Mouse (Mus musculus) hindbrain, embryonic 11.5 days (tissue): ENCODE measurements around the gene Wiz. TPM values are rescaled to one million over a fixed set of nuclear protein-coding genes. Genes with fewer than 3 reads are reported as not detected.

ENCODE experiments used
- ATAC-seq: fragments of 200-750 bp; cut with Nextera tagmentation; 2 replicates; pipeline ENCODE4 v1.8.0; 2017; ENCODE audit warnings: mild to moderate bottlenecking, moderate TSS enrichment, moderate library complexity; ENCODE audit not compliant: low FRiP score
- DNase-seq: peaks from one replicate; pipeline ENCODE4 v3.0.0-alpha.2; 2015; ENCODE audit warnings: low spot score
- H3K27ac ChIP-seq: fragments of 300-500 bp; sonication (generic); 2 replicates; pipeline ENCODE4 v1.5.1; 2014; ENCODE audit warnings: mild to moderate bottlenecking, low read depth, low read length
- H3K27me3 ChIP-seq: fragments of 300-500 bp; sonication (generic); 2 replicates; pipeline ENCODE4 v1.6.1; 2014; ENCODE audit warnings: mild to moderate bottlenecking, low read length, moderate library complexity, mixed read lengths; ENCODE audit not compliant: control insufficient read depth, insufficient read depth
- H3K36me3 ChIP-seq: fragments of 300-500 bp; sonication (generic); 2 replicates; pipeline ENCODE4 v1.6.1; 2014; ENCODE audit warnings: mild to moderate bottlenecking, low read length, moderate library complexity, mixed read lengths; ENCODE audit not compliant: control insufficient read depth, insufficient read depth
- H3K4me1 ChIP-seq: fragments of 300-500 bp; sonication (generic); replicated peaks from 2 replicates; pipeline ENCODE4 v1.6.1; 2014; ENCODE audit warnings: low read length, mixed read lengths; ENCODE audit not compliant: control insufficient read depth, insufficient read depth
- H3K4me2 ChIP-seq: fragments of 300-500 bp; sonication (generic); replicated peaks from 2 replicates; pipeline ENCODE4 v1.6.1; 2014; ENCODE audit warnings: mild to moderate bottlenecking, low read depth, low read length
- H3K4me3 ChIP-seq: fragments of 300-500 bp; sonication (generic); 2 replicates; pipeline ENCODE4 v1.5.1; 2014; ENCODE audit warnings: low read depth, low read length
- H3K9ac ChIP-seq: fragments of 300-500 bp; sonication (generic); 2 replicates; pipeline ENCODE4 v1.6.1; 2014; ENCODE audit warnings: low read depth, low read length
- H3K9me3 ChIP-seq: fragments of 300-500 bp; sonication (generic); 2 replicates; pipeline ENCODE4 v1.6.1; 2016; ENCODE audit warnings: low read length; ENCODE audit not compliant: control insufficient read depth
- WGBS: fragments of 180-500 bp; shearing (Covaris S2); extraction: QIAGEN DNeasy Blood & Tissue Kit; methylation state at CpG from one replicate; pipeline ENCODE4 v1.1.7; 2014; 5-methylcytosine and 5-hydroxymethylcytosine counted together
- polyA plus RNA-seq: library from polyadenylated mRNA; unstranded; fragments of >200 nt; fragmentation: Nextera tagmentation; extraction: Ambion mirVana; gene quantifications from 2 replicates; pipeline ENCODE4 v1.2.1, GENCODE M21; 2014

The Wiz gene
- polyA plus RNA-seq, 1 experiment from 2014 or later: 27.8 TPM

GRCm38 (mm10) chr17:32358192-32358942 lies 30.9 kb downstream of the Wiz start:
- H3K36me3 ChIP-seq: peaks cover 29% of the 10 kb centered on the region
- 96% methylated on average over 7 of the region's 7 CpGs for WGBS

GRCm38 (mm10) chr17:32356766-32357760 lies 32.2 kb downstream of the Wiz start:
- 79% methylated on average over 24 of the region's 24 CpGs for WGBS
- no peak for DNase-seq

More at GRCm38 (mm10) chr17:32358192-32358942, 30.9 kb downstream of the Wiz start:
- Histone ChIP-seq H3K9ac (no peak overlapping the region), H3K4me3 (no peak overlapping the region), H3K4me1 (peaks cover 6% of the 10 kb centered on the region), H3K27ac (no peak overlapping the region), H3K27me3 (no peaks in the 10 kb centered on the region), H3K9me3 (no peaks in the 10 kb centered on the region), H3K4me2 (no peak overlapping the region)
- no peak for ATAC-seq
- no peak for DNase-seq

GRCm38 (mm10) chr17:32356281-32356680 lies 33.0 kb downstream of the Wiz start:
- H3K4me2 ChIP-seq: no peak overlapping the region
- H3K27me3 ChIP-seq: no peaks in the 10 kb centered on the region
- no peak overlapping the region for H3K9ac ChIP-seq
- H3K4me3 ChIP-seq: no peak overlapping the region
- no peak overlapping the region for H3K27ac ChIP-seq
- ATAC-seq: no peak
- H3K4me1 ChIP-seq: no peaks in the 10 kb centered on the region
- DNase-seq: no peak
- H3K36me3 ChIP-seq: peaks cover 21% of the 10 kb centered on the region
- no peaks in the 10 kb centered on the region for H3K9me3 ChIP-seq
- 88% methylated on average over 9 of the region's 9 CpGs for WGBS

More at GRCm38 (mm10) chr17:32356766-32357760, 32.2 kb downstream of the Wiz start:
- Histone ChIP-seq H3K27me3 (no peaks in the 10 kb centered on the region), H3K36me3 (peaks cover 29% of the 10 kb centered on the region), H3K4me1 (no peaks in the 10 kb centered on the region), H3K4me3 (no peak overlapping the region), H3K27ac (no peak overlapping the region), H3K4me2 (no peak overlapping the region), H3K9ac (no peak overlapping the region), H3K9me3 (no peaks in the 10 kb centered on the region)
- no peak for ATAC-seq

GRCm38 (mm10) chr17:32355031-32355430 lies 34.2 kb downstream of the Wiz start:
- no peak overlapping the region for H3K4me2 ChIP-seq
- no peaks in the 10 kb centered on the region for H3K4me1 ChIP-seq
- ATAC-seq: no peak
- no peak overlapping the region for H3K4me3 ChIP-seq
- H3K9ac ChIP-seq: no peak overlapping the region
- no peak overlapping the region for H3K27ac ChIP-seq
- no peak for DNase-seq
- H3K36me3 ChIP-seq: peaks cover 20% of the 10 kb centered on the region
- no peaks in the 10 kb centered on the region for H3K27me3 ChIP-seq
- no peaks in the 10 kb centered on the region for H3K9me3 ChIP-seq
- 92% methylated on average over 6 of the region's 6 CpGs for WGBS

- H3K36me3 ChIP-seq: peaks cover 17% of the 10 kb centered on the region
- H3K27ac ChIP-seq: no peak overlapping the region
Observed at GRCm38 (mm10) chr17:32354211-32354610, 35.0 kb downstream of the Wiz start.

GRCm38 (mm10) chr17:32353696-32354095 lies 35.5 kb downstream of the Wiz start:
- no peak for DNase-seq
- Histone ChIP-seq H3K36me3 (peaks cover 15% of the 10 kb centered on the region), H3K9ac (no peak overlapping the region), H3K9me3 (no peaks in the 10 kb centered on the region), H3K4me1 (no peaks in the 10 kb centered on the region; the same call in 1 of the 2 replicates), H3K4me3 (no peak overlapping the region), H3K4me2 (no peak overlapping the region), H3K27me3 (no peaks in the 10 kb centered on the region), H3K27ac (no peak overlapping the region)
- WGBS: 79% methylated on average over 4 of the region's 4 CpGs
- ATAC-seq: no peak

More at GRCm38 (mm10) chr17:32354211-32354610, 35.0 kb downstream of the Wiz start:
- Histone ChIP-seq H3K4me1 (no peaks in the 10 kb centered on the region; the same call in 1 of the 2 replicates), H3K27me3 (no peaks in the 10 kb centered on the region), H3K4me3 (no peak overlapping the region), H3K9ac (no peak overlapping the region), H3K4me2 (no peak overlapping the region), H3K9me3 (no peaks in the 10 kb centered on the region)
- WGBS: 65% methylated on average over 5 of the region's 5 CpGs
- ATAC-seq (no peak), DNase-seq (no peak)

- ATAC-seq (no peak), DNase-seq (no peak)
- Histone ChIP-seq H3K27ac (no peak overlapping the region), H3K4me2 (no peak overlapping the region), H3K36me3 (0 out of 2 replicates have a peak, but pooled peaks cover 2% of the 10 kb centered on the region), H3K9me3 (no peaks in the 10 kb centered on the region), H3K27me3 (no peaks in the 10 kb centered on the region), H3K4me3 (no peak overlapping the region), H3K9ac (no peak overlapping the region), H3K4me1 (no peaks in the 10 kb centered on the region; the same call in 1 of the 2 replicates)
Observed at GRCm38 (mm10) chr17:32351726-32352125, 37.5 kb downstream of the Wiz start.

- ATAC-seq (no peak), DNase-seq (no peak)
- H3K4me3 ChIP-seq: peak overlapping the region; percentile 88; the same call in 1 of the 2 replicates
- H3K9me3 ChIP-seq: no peaks in the 10 kb centered on the region
- H3K4me1 ChIP-seq: no peaks in the 10 kb centered on the region; the same call in 1 of the 2 replicates
- H3K4me2 ChIP-seq: no peak overlapping the region
- H3K9ac ChIP-seq: no peak overlapping the region
- 0 out of 2 replicates have a peak, but pooled peaks cover under 1% of the 10 kb centered on the region for H3K36me3 ChIP-seq
- no peaks in the 10 kb centered on the region for H3K27me3 ChIP-seq
- no peak overlapping the region for H3K27ac ChIP-seq
- WGBS: 73% methylated on average over 3 of the region's 3 CpGs
Observed at GRCm38 (mm10) chr17:32351269-32351668, 38.0 kb downstream of the Wiz start.
